Mouse (Mus musculus): ENCODE results near the gene Bod1. TPM values are rescaled to one million over a fixed set of nuclear protein-coding genes. Genes with fewer than 3 reads are reported as not detected.

Bod1 gene
- polyA plus RNA-seq, 1 experiment = 149 TPM

Other genes starting within 250 kb of the Bod1 start
- gene Cpeb4, start 200.3 kb upstream of the Bod1 start, polyA plus RNA-seq (2012; rRNA removed) = 52.9 and 55.5 TPM in 2 replicates